Mouse (Mus musculus) granulocyte monocyte progenitor cell, adult 5-6 weeks (primary cell): Measurements from ENCODE around the gene Abca4. TPM values are rescaled to one million over a fixed set of nuclear protein-coding genes. Genes with fewer than 3 reads are reported as not detected.

Experiments used
- ATAC-seq: replicated peaks from 2 replicates; pipeline ENCODE4 v1.8.0; 2016; ENCODE audit warnings: mild to moderate bottlenecking, moderate TSS enrichment, inconsistent platforms; ENCODE audit not compliant: poor library complexity, severe bottlenecking
- total RNA-seq, 2 experiments: library from RNA; stranded (forward) in 1 of 2; stranded (reverse) in 1 of 2; fragments of 200-712, 200-1000 nt in 1 of 2; fragments of >200 nt in 1 of 2; fragmentation: Nextera tagmentation in 1 of 2; gene quantifications; 2 replicates each; pipeline ENCODE4 v1.2.3; 2014 to 2017

Gene Abca4
- total RNA-seq (2014; fragmentation: Nextera tagmentation) (0.64 TPM in 1 of 2 replicates, not detected in the other), total RNA-seq (2017) (0.52 TPM in 1 of 2 replicates, not detected in the other)

- ATAC-seq = no peak
These were observed at the start of gene Abca4 for GRCm38 (mm10) chr3:122043799-122044547. Gene Abca4, plus strand, starts transcription at chr3:122044443.

- no peak for ATAC-seq
These were observed 49.1 kb upstream of the Abca4 start for GRCm38 (mm10) chr3:121995125-121995524.

DNA sequence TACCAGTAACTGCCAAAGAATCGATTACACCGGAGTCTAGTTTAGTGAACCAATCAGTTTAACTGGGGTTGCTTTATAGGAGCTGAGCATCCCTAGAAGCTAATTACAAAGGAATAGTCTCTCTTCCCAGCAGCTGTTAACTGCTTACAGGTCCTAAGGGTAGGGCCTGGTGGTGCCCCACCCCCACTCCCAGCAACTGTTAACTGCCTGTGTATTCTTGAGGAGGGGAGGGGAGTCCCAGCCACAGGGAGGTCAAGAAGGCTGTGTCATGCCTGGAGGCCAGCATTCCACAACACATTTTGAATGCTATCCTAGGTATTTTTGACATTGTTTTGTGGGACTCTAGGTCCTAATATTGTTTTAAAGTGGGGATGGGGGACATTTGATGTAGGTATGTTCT lies 44.3 kb upstream of the Abca4 start:
- ATAC-seq = no peak

DNA sequence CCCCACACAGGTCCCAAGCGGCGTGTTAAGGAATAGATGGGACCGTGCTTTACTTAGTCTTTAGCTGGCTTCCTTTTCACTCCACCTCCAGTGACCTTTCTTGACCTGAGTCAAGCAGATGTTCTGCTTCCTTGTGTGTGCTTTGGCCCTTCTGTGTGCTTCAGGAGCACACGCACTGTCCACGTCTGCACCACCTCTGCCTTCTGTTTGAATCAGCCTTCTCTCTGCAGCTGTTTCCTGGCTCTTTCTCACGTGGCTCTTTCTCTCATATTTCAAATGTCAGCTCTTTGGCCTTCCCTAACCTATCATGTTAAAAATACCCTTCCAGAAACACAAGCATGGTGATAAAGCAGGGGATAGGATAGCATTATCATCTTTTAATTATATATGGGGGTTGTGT lies 42.7 kb upstream of the Abca4 start:
- ATAC-seq = no peak

DNA sequence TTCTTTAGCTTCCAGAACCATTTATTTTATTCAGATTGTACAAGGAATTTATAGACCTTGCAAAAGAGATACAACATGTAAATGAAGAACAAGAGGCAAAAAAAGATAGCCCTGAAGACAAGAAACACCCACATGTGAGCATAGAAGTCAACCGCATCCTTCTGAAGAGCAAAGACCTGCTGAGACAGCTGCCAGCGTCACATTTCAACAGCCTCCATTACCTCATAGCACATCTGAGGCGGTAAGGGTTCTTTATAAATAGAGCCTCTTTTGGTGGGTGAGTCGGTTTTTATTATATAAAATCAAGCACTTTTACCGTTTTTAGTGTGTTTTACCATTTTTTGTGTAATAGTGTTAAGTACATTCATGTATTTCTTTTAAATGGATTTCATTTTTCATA lies 34.4 kb upstream of the Abca4 start:
- no peak for ATAC-seq

DNA sequence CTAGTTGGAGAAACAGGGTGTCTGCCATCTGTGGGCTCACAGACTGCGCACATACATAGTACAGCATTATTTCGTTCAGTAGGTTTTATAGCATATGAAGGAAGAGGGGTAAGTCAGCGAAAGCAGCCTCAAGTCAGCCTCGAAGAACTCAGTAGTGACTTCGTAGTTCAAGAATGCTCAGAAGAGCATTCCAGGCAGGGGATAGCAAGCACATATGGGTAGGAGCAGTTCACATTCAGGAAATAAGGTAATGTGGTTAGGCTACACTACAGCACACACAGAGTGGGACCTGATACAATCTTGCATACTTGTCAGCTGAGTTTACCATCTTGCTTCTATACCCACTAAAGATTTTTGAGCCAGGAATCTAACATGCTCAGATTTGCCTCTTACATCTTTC lies 34.0 kb upstream of the Abca4 start:
- ATAC-seq = no peak

DNA sequence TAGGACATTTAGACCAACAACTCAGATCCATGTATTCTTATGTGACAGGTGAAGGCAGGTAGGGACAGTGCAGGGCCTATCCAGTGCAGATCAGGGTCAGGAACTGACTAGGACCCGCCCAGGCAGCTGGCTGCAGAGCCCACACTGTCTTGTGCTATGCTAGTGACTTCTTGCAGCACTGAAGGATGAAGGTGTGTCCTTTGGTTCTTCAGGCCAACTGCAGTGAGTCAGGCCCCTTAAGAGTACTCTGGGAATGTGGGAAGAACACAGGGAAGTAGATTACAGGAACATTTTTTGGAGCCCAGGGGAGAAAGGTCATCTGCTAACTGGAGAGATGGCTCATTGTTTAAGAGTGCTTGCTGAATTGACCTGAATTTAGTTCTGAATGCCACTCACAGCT lies 31.8 kb upstream of the Abca4 start:
- ATAC-seq = no peak

DNA sequence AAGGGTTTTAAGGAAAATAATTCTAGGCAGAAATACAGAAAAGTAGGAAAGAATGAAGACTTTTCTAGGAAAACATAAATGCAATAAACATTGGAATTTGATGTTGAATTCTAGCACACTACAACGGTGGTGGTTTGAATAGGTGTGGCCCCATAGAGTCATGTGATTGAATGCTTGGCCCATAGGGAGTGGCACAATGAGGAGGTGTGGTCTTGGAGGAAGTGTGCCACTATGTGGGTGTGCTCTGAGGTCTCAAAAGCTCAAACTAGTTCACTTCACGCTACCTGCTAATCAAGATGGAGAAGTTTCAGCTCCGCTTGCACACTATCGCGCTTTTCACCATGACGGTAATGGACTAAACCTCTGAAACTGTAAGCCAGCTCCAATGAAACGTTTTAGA lies 25.8 kb upstream of the Abca4 start:
- ATAC-seq = no peak

DNA sequence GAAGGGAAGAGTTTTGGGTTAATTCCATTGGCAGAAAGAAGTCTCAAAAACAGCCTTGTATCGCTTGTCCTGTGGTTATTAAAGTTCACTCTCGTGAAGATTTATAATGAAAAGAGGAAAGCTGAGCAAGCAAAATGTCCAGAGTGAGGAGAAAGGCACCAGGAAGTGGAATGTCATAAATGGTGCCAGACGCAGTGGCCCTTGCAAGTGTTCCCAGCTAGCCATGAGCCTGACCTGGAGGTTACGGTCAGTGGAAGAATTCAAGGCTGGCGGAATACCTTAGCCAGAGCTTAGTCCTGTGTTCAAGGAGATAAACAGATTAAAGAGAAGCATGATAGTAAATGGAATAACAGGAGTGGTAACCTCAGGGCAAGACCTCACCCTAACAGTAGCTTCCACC lies 25.1 kb upstream of the Abca4 start:
- ATAC-seq = no peak

DNA sequence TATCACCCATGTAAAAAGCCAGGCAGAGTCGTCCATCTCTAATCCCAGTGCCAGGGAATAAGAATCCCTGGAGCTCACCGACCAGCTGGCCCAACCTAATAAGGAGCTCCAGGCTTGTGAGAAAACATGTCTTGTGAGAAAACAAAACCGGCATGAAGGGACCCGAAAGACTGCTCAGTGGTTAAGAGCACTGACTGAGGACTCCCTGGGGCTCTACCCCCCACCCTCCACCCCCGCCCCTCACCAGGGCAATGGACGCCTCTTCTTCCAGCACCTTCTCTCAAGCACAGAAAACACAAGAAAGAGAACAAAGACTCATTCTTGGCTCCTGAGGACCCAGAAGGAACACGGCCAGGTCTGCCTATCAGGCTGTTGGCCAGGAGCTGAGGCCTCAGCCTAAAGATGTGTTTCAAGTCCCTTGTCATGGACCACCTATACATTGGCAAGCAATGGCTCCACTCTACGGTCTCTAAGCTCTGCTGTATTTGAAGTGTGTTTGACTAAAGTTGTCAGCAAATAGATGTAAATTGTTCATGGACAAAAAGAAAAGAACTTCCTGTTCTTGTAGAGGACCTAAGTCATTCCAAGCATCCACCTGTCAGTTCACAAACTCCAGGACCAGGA lies 23.1 kb upstream of the Abca4 start:
- ATAC-seq = no peak

GRCm38 (mm10) chr3:122022355-122022754 lies 21.9 kb upstream of the Abca4 start:
- peak; percentile 53 for ATAC-seq

DNA sequence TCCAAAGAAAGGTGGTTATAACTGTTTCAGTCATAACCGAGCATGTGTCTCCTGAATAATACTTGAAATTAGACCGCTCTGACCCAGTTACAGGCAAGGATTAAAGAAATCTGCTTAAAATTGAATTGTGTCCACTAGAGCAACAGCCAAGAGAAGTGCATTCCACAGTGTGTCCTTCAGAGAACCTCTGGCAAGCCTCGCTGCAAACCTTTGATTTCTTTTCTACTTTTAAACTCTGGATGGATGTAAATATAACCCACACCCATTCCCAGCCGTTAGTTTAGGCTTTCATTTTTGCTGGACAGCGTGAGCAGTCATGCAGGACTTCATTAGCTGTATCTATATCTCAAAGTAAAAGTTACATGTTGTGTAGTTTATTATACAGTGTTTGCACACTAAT lies 17.6 kb upstream of the Abca4 start:
- no peak for ATAC-seq

DNA sequence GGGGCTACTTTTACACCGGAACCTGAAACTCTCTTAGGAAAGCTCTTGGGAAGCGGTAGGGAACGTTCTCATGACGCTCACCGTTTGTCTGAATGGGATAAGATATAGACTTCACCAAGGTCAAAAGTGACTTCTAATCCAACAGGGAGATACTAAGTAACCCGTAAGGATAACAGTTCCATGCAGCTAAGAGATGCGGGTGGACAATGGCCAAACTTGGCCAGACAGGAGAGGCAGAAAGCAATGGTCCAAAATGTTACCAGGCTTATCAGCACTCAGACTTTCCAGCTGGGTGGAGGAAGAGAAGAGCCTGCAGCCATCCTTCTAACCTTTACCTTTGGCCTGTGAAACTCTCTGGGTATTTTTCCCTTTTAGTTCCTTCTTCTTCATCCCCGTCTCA lies 16.5 kb upstream of the Abca4 start:
- ATAC-seq = no peak

- ATAC-seq = no peak
These were observed 10.9 kb upstream of the Abca4 start for GRCm38 (mm10) chr3:122033248-122033837.

GRCm38 (mm10) chr3:122034240-122034639 lies 10.0 kb upstream of the Abca4 start:
- ATAC-seq = no peak

- no peak for ATAC-seq
These were observed 9.2 kb upstream of the Abca4 start for GRCm38 (mm10) chr3:122035092-122035491.

- no peak for ATAC-seq
These were observed 3.7 kb upstream of the Abca4 start for GRCm38 (mm10) chr3:122040522-122040921.

DNA sequence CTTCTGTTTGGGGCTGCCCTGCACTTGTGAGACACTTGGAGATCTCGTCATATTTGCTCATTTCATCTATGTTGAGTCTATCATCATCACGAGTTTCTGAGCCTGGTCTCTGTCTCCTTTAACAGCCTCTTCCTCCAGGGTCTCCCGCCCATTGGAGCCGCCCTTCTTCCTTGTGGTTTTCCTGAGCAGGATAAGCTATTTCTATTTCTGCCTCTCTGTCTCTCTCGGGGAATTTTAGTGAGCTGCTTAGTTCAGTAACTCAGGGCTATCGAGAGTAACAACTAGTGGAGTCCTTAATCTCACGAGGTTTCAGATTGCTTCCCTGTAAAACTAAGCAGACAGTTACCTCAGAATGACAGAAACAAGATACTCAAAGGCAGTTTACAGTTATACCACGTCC lies 1.1 kb upstream of the Abca4 start:
- ATAC-seq = peak; percentile 14; the same call in 1 of the 2 replicates

- no peak for ATAC-seq
These were observed 2.0 kb downstream of the Abca4 start for GRCm38 (mm10) chr3:122046187-122046620.

- ATAC-seq = no peak
These were observed 3.2 kb downstream of the Abca4 start for GRCm38 (mm10) chr3:122047402-122047801.
